Mouse (Mus musculus) embryonic facial prominence, embryonic 10.5 days (tissue): ENCODE measurements around the gene 1700057G04Rik. TPM values are rescaled to one million over a fixed set of nuclear protein-coding genes. Genes with fewer than 3 reads are reported as not detected.

Experiments used
- DNase-seq: peaks from one replicate; pipeline ENCODE4 v3.0.0-alpha.2; 2017; ENCODE audit warnings: low spot score
- H3K27ac ChIP-seq: fragments of 300-500 bp; sonication (generic); replicated peaks from 2 replicates; pipeline ENCODE4 v1.5.1; 2016; ENCODE audit warnings: mild to moderate bottlenecking
- H3K27me3 ChIP-seq: fragments of 300-500 bp; sonication (generic); replicated peaks from 2 replicates; pipeline ENCODE4 v1.6.1; 2016; ENCODE audit warnings: low read depth, mild to moderate bottlenecking; ENCODE audit not compliant: poor library complexity, severe bottlenecking
- H3K36me3 ChIP-seq: fragments of 300-500 bp; sonication (generic); replicated peaks from 2 replicates; pipeline ENCODE4 v1.6.1; 2016; ENCODE audit warnings: mild to moderate bottlenecking, moderate library complexity
- H3K4me1 ChIP-seq: fragments of 300-500 bp; sonication (generic); 2 replicates; pipeline ENCODE4 v1.6.1; 2016
- H3K4me3 ChIP-seq: fragments of 300-500 bp; sonication (generic); 2 replicates; pipeline ENCODE4 v1.5.1; 2016; ENCODE audit warnings: mild to moderate bottlenecking, moderate library complexity
- H3K9me3 ChIP-seq: fragments of 300-500 bp; sonication (generic); 2 replicates; pipeline ENCODE4 v1.6.1; 2016; ENCODE audit warnings: mild to moderate bottlenecking
- WGBS: fragments of 180-500 bp; shearing (Covaris S2); methylation state at CpG from one replicate; pipeline ENCODE4 v1.1.7; 2016; 5-methylcytosine and 5-hydroxymethylcytosine counted together
- polyA plus RNA-seq: library from polyadenylated mRNA; unstranded; fragments of >200 nt; fragmentation: Nextera tagmentation; extraction: Ambion mirVana; gene quantifications from 2 replicates; pipeline ENCODE4 v1.2.1, GENCODE M21; 2016

The 1700057G04Rik gene
- polyA plus RNA-seq: not detected in 2 replicates

GRCm38 (mm10) chr9:92309077-92309476, at the start of gene 1700057G04Rik:
1700057G04Rik (plus strand) TSS chr9:92309377.
- WGBS: 81% methylated on average over 1 of the region's 1 CpGs
- no peak for DNase-seq
- Histone ChIP-seq H3K4me1 (peaks cover 6% of the 10 kb centered on the region; the same call in 1 of the 2 replicates), H3K9me3 (no peaks in the 10 kb centered on the region), H3K36me3 (no peaks in the 10 kb centered on the region), H3K4me3 (no peak within 1 kb of the TSS), H3K27ac (no peak within 1 kb of the TSS), H3K27me3 (no peaks in the 10 kb centered on the region)

- Histone ChIP-seq H3K36me3 (peaks cover 46% of the 10 kb centered on the region), H3K4me3 (no peak overlapping the region), H3K9me3 (no peaks in the 10 kb centered on the region), H3K27ac (no peak overlapping the region), H3K4me1 (no peaks in the 10 kb centered on the region), H3K27me3 (no peaks in the 10 kb centered on the region)
- DNase-seq: no peak
- WGBS: 83% methylated on average over 7 of the region's 7 CpGs
Observed at GRCm38 (mm10) chr9:92260481-92261159, 48.6 kb upstream of the 1700057G04Rik start.

DNA sequence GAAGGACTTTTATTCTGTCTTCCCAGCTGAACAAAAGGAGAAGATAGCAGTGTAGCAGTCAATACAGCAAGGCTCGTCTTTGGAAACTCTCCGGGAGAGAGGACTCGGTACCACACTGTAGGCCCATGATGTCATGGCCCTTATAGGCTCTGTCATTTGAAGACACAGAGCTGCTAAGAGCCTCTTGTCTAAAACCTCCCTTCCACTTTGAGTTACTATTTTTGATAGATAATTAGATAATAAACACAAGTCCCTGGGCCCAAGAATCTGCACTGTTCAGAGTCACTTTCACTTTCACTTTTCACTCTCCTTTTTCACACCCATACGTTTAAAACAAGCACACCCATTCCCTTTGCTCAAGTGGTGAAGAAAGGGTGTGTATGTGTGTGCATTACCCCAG, 43.5 kb upstream of the 1700057G04Rik start:
- H3K27ac ChIP-seq: no peak overlapping the region
- no peaks in the 10 kb centered on the region for H3K4me1 ChIP-seq
- H3K4me3 ChIP-seq: no peak overlapping the region
- H3K36me3 ChIP-seq: peaks cover 77% of the 10 kb centered on the region
- no peaks in the 10 kb centered on the region for H3K9me3 ChIP-seq
- DNase-seq: no peak
- H3K27me3 ChIP-seq: no peaks in the 10 kb centered on the region
- WGBS: 90% methylated on average over 4 of the region's 4 CpGs

GRCm38 (mm10) chr9:92266558-92267171, 42.5 kb upstream of the 1700057G04Rik start:
- Histone ChIP-seq H3K4me1 (no peaks in the 10 kb centered on the region), H3K27ac (no peak overlapping the region), H3K27me3 (no peaks in the 10 kb centered on the region), H3K4me3 (no peak overlapping the region), H3K36me3 (peaks cover 74% of the 10 kb centered on the region), H3K9me3 (no peaks in the 10 kb centered on the region)
- DNase-seq: no peak
- 87% methylated on average over 8 of the region's 8 CpGs for WGBS

DNA sequence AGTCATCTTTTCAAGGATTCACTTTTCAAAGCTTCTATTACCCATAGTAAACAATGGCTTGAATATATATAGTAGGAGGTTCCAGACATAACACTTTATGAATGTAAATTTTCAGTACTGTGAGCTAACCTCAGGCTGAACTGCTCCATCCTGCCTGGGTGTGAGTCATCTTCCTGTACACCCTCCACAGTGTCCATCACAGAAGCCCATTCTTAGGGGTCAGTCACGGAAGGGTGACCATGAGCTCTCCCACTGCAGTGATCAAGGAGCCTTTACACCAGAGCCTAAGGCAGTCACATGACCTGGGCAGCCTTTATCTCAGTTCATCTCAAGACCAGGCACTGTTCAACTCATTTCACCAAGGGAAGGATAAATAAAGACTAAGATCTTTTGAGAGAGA, 41.4 kb upstream of the 1700057G04Rik start:
- Histone ChIP-seq H3K27me3 (no peaks in the 10 kb centered on the region), H3K36me3 (peaks cover 66% of the 10 kb centered on the region), H3K9me3 (no peaks in the 10 kb centered on the region), H3K4me3 (no peak overlapping the region), H3K27ac (no peak overlapping the region), H3K4me1 (no peaks in the 10 kb centered on the region)
- WGBS: 68% methylated on average over 1 of the region's 1 CpGs
- DNase-seq: no peak

DNA sequence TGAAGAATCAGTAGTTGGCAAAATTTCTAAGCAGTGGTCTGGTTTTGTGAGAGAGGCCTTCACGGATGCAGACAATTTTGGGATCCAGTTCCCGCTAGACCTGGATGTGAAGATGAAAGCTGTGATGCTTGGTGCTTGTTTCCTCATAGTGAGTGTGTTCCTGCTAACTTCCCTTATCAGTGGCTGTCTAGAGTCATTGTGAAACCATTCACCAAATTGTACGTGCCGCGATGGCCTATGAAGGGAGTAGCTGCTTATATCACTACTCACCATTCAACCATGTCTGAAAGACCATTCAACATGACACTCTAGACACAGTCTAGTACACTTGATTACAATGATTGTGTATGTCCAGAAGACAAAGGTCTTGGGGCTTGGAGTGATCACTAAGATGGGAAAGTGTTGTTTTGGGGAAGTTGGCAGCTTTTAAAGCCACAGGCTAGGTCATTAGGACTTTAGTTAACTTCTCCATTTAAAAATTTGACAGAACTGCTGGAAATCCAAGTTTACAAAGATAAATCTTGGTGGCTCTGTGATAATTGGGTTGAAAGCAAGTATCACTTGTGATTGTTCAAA, 39.3 kb upstream of the 1700057G04Rik start:
- no peaks in the 10 kb centered on the region for H3K4me1 ChIP-seq
- no peak for DNase-seq
- H3K36me3 ChIP-seq: peaks cover 66% of the 10 kb centered on the region
- H3K27me3 ChIP-seq: no peaks in the 10 kb centered on the region
- 96% methylated on average over 5 of the region's 5 CpGs for WGBS
- H3K9me3 ChIP-seq: no peaks in the 10 kb centered on the region
- no peak overlapping the region for H3K27ac ChIP-seq
- H3K4me3 ChIP-seq: no peak overlapping the region

DNA sequence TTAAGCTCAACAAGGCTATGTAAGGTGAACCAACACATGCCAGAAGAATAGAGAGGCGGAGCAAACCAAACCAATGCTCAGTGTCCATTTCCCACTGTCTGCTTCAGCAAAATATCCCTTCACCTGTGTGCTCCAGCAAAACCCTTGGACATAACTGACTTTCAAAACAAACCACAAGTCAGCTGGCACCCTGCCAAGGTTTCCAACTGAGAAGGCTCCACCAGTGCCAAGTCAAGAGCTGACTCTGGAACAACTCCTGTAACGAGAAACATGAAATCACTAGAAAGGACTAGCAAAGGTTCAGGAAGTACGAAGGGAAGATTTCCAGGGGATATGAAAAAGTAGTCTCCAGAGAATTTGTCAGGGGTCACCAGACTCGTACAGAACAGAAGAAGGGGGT, 38.2 kb upstream of the 1700057G04Rik start:
- H3K27ac ChIP-seq: no peak overlapping the region
- H3K4me3 ChIP-seq: no peak overlapping the region
- H3K9me3 ChIP-seq: no peaks in the 10 kb centered on the region
- no peak for DNase-seq
- H3K27me3 ChIP-seq: no peaks in the 10 kb centered on the region
- 62% methylated on average over 4 of the region's 4 CpGs for WGBS
- H3K4me1 ChIP-seq: peaks cover 6% of the 10 kb centered on the region; the same call in 1 of the 2 replicates
- peaks cover 60% of the 10 kb centered on the region for H3K36me3 ChIP-seq

- H3K4me1 ChIP-seq: peaks cover 7% of the 10 kb centered on the region; the same call in 1 of the 2 replicates
- no peak overlapping the region for H3K27ac ChIP-seq
- 88% methylated on average over 4 of the region's 4 CpGs for WGBS
- no peak overlapping the region for H3K4me3 ChIP-seq
- H3K27me3 ChIP-seq: no peaks in the 10 kb centered on the region
- peaks cover 44% of the 10 kb centered on the region for H3K36me3 ChIP-seq
- H3K9me3 ChIP-seq: no peaks in the 10 kb centered on the region
- DNase-seq: no peak
Observed at GRCm38 (mm10) chr9:92272650-92273049, 36.5 kb upstream of the 1700057G04Rik start.

DNA sequence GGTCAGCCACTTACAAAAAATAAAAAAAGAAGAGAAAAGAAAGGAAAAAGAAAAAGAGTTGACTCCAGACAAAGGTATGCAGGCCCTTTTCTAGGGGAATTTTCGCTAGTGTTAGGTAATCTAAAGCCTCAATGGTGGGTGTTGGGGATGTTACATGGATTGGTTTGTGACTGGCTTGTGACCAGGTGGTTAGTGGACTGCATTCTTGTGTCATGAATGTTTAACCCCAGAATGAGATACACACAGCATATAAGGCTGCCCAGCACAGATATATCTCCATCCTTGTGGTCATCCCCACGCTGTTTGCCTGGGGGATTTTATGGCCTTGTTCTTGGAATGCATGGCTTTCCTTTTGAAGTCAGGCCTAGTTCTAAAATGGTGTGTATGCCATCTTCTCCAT, 35.9 kb upstream of the 1700057G04Rik start:
- no peak overlapping the region for H3K27ac ChIP-seq
- DNase-seq: no peak
- H3K36me3 ChIP-seq: peaks cover 38% of the 10 kb centered on the region
- peaks cover 7% of the 10 kb centered on the region; the same call in 1 of the 2 replicates for H3K4me1 ChIP-seq
- H3K4me3 ChIP-seq: no peak overlapping the region
- H3K27me3 ChIP-seq: no peaks in the 10 kb centered on the region
- 91% methylated on average over 2 of the region's 2 CpGs for WGBS
- no peaks in the 10 kb centered on the region for H3K9me3 ChIP-seq

GRCm38 (mm10) chr9:92273956-92274762, 35.0 kb upstream of the 1700057G04Rik start:
- Histone ChIP-seq H3K36me3 (peaks cover 29% of the 10 kb centered on the region), H3K9me3 (no peaks in the 10 kb centered on the region), H3K27ac (no peak overlapping the region), H3K4me1 (peaks cover 7% of the 10 kb centered on the region; the same call in 1 of the 2 replicates), H3K27me3 (no peaks in the 10 kb centered on the region), H3K4me3 (no peak overlapping the region)
- 71% methylated on average over 6 of the region's 6 CpGs for WGBS
- no peak for DNase-seq

GRCm38 (mm10) chr9:92275486-92276207, 33.5 kb upstream of the 1700057G04Rik start, which contains the start of gene Plscr2:
Plscr2 (plus strand) TSS chr9:92275602.
- Histone ChIP-seq H3K27ac (no peak within 1 kb of the TSS), H3K9me3 (no peaks in the 10 kb centered on the region), H3K36me3 (peaks cover 14% of the 10 kb centered on the region), H3K4me3 (no peak within 1 kb of the TSS), H3K4me1 (peaks cover 7% of the 10 kb centered on the region; the same call in 1 of the 2 replicates), H3K27me3 (no peaks in the 10 kb centered on the region)
- no peak for DNase-seq
- whole genome bisulfite sequencing: 74% methylated on average over 9 of the region's 9 CpGs

DNA sequence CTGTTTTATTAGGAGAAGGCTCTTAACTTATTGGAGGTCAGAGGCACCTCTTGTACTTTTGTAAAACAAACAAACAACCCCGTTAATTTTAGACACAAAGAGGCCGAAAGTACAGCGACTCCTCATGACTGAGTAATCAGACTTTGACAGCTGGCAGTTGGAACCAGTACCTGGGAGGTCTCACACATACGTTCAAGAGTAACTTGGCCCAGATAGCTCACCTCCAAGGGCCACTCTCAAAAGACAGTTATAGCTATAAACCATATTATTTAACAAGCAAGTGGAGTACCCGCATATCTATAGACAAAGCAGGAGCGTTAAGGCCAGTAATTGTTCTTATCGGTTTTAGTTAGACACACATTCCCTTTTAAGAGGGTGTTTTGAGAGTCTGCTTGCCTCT, 32.8 kb upstream of the 1700057G04Rik start:
- Histone ChIP-seq H3K27ac (no peak overlapping the region), H3K36me3 (peaks cover 8% of the 10 kb centered on the region), H3K27me3 (no peaks in the 10 kb centered on the region), H3K9me3 (no peaks in the 10 kb centered on the region), H3K4me3 (no peak overlapping the region), H3K4me1 (peaks cover 7% of the 10 kb centered on the region; the same call in 1 of the 2 replicates)
- WGBS: 77% methylated on average over 7 of the region's 7 CpGs
- DNase-seq: no peak
